Mouse (Mus musculus) myocyte (in vitro differentiated cells): ENCODE data around the gene Wnt5a. TPM values are rescaled to one million over a fixed set of nuclear protein-coding genes. Genes with fewer than 3 reads are reported as not detected.

Experiments
- H3K27me3 ChIP-seq: one replicate; pipeline ENCODE4 v1.6.1; 2011; ENCODE audit not compliant: control insufficient read depth, insufficient read depth, insufficient read length
- H3K36me3 ChIP-seq: one replicate; pipeline ENCODE4 v1.6.1; 2011; ENCODE audit not compliant: control insufficient read depth, insufficient read depth
- H3K4me2 ChIP-seq: one replicate; pipeline ENCODE4 v1.6.1; 2011; ENCODE audit warnings: low read depth, control low read depth
- H3K4me3 ChIP-seq: one replicate; pipeline ENCODE4 v1.5.1; 2011; ENCODE audit warnings: mild to moderate bottlenecking, control low read depth, moderate library complexity
- H3K79me2 ChIP-seq: one replicate; pipeline ENCODE4 v1.6.1; 2011; ENCODE audit not compliant: control insufficient read depth, insufficient read depth
- H3ac ChIP-seq: one replicate; pipeline ENCODE4 v1.6.1; 2011; ENCODE audit not compliant: control insufficient read depth, insufficient read length
- CEBPB ChIP-seq: IDR thresholded peaks from 2 replicates; pipeline ENCODE4 v1.6.1; 2011; ENCODE audit warnings: mild to moderate bottlenecking, moderate library complexity; ENCODE audit not compliant: poor library complexity, insufficient read depth, severe bottlenecking
- E2F4 ChIP-seq: IDR thresholded peaks from one replicate; pipeline ENCODE4 v1.6.1; 2011; ENCODE audit warnings: mild to moderate bottlenecking, control low read depth, moderate library complexity; ENCODE audit not compliant: insufficient read depth
- MAX ChIP-seq: IDR thresholded peaks from one replicate; pipeline ENCODE4 v1.6.1; 2011; ENCODE audit warnings: low read depth, mild to moderate bottlenecking, control low read depth
- MYOD1 ChIP-seq, 3 experiments: IDR thresholded peaks; one replicate each; pipeline ENCODE4 v1.6.1; 2011; ENCODE audit warnings: control low read depth in 2 of 3, low read depth in 2 of 3, mild to moderate bottlenecking in 2 of 3, moderate library complexity in 1 of 3; ENCODE audit not compliant: insufficient read length in 2 of 3, control insufficient read depth in 1 of 3
- MYOG ChIP-seq, 3 experiments: IDR thresholded peaks; one replicate each; pipeline ENCODE4 v1.6.1; 2011; ENCODE audit warnings: control low read depth in 2 of 3, low read depth in 2 of 3, mild to moderate bottlenecking in 2 of 3; ENCODE audit not compliant: insufficient read length in 2 of 3, control insufficient read depth in 1 of 3, insufficient read depth in 1 of 3
- POLR2A ChIP-seq: IDR thresholded peaks from one replicate; pipeline ENCODE4 v1.6.1; 2011; ENCODE audit warnings: low read depth, mild to moderate bottlenecking, control low read depth, moderate library complexity; ENCODE audit not compliant: insufficient read length
- POLR2AphosphoS2 ChIP-seq: IDR thresholded peaks from one replicate; pipeline ENCODE4 v1.6.1; 2011; ENCODE audit warnings: low read depth, control low read depth; ENCODE audit not compliant: insufficient read length
- REST ChIP-seq: IDR thresholded peaks from one replicate; pipeline ENCODE4 v1.6.1; 2011; ENCODE audit warnings: mild to moderate bottlenecking, control low read depth, moderate library complexity; ENCODE audit not compliant: insufficient read depth, insufficient read length
- SRF ChIP-seq: IDR thresholded peaks from one replicate; pipeline ENCODE4 v1.6.1; 2011; ENCODE audit warnings: low read depth; ENCODE audit not compliant: control insufficient read depth, insufficient read length
- TCF12 ChIP-seq: IDR thresholded peaks from one replicate; pipeline ENCODE4 v1.6.1; 2011; ENCODE audit warnings: mild to moderate bottlenecking, control low read depth; ENCODE audit not compliant: poor library complexity, insufficient read depth, severe bottlenecking
- TCF3 ChIP-seq: IDR thresholded peaks from one replicate; pipeline ENCODE4 v1.6.1; 2011; ENCODE audit warnings: low read depth, control low read depth; ENCODE audit not compliant: insufficient read length
- USF1 ChIP-seq: IDR thresholded peaks from one replicate; pipeline ENCODE4 v1.6.1; 2011; ENCODE audit warnings: low read depth, mild to moderate bottlenecking, control low read depth, moderate library complexity
- polyA plus RNA-seq: library from polyadenylated mRNA; unstranded; fragments of >200 nt; fragmentation: generic; extraction: Trizol; gene quantifications from one replicate; pipeline ENCODE4 v1.2.1, GENCODE M21; 2012; ENCODE audit warnings: missing spikeins

Wnt5a gene
- polyA plus RNA-seq, result 1.3 TPM

GRCm38 (mm10) chr14:28504101-28505050 is at the start of gene Wnt5a:
Gene Wnt5a, plus strand, starts transcription at chr14:28504750.
- Histone ChIP-seq H3K4me3 (peak within 1 kb of the TSS; percentile 20), H3K36me3 (no peaks in the 10 kb centered on the region), H3K27me3 (peaks cover 25% of the 10 kb centered on the region), H3K4me2 (peak within 1 kb of the TSS; percentile 56), H3K79me2 (no peaks in the 10 kb centered on the region), H3ac (no peak within 1 kb of the TSS)
- TF ChIP-seq MYOD1 (IDR thresholded peaks at IDR 0.05; ENCODE audit: control insufficient read depth in 1 of 3, insufficient read length in 2 of 3, low read depth in 2 of 3) (no peak), TCF12 (no peak), E2F4 (no peak), TCF3 (no peak), POLR2A (no peak), POLR2AphosphoS2 (no peak), SRF (no peak), REST (no peak)

- TF ChIP-seq TCF3 (no peak), SRF (no peak), POLR2AphosphoS2 (no peak), TCF12 (no peak), E2F4 (no peak), REST (no peak), MYOG (IDR thresholded peaks at IDR 0.05; ENCODE audit: control insufficient read depth in 1 of 3, insufficient read depth in 1 of 3, insufficient read length in 2 of 3, low read depth in 2 of 3) (no peak), MAX (no peak), MYOD1 (IDR thresholded peaks at IDR 0.05; ENCODE audit: control insufficient read depth in 1 of 3, insufficient read length in 2 of 3, low read depth in 2 of 3) (no peak), CEBPB (no peak), USF1 (no peak), POLR2A (no peak)
- no peaks in the 10 kb centered on the region for H3K79me2 ChIP-seq
- H3ac ChIP-seq, result no peak overlapping the region
- no peak overlapping the region for H3K4me3 ChIP-seq
- no peaks in the 10 kb centered on the region for H3K36me3 ChIP-seq
- H3K27me3 ChIP-seq, result no peaks in the 10 kb centered on the region
- no peak overlapping the region for H3K4me2 ChIP-seq
These were observed 48.0 kb upstream of the Wnt5a start for GRCm38 (mm10) chr14:28456372-28457076.

GRCm38 (mm10) chr14:28457428-28457827 is 47.1 kb upstream of the Wnt5a start:
- Histone ChIP-seq H3K27me3 (no peaks in the 10 kb centered on the region), H3K79me2 (no peaks in the 10 kb centered on the region), H3K36me3 (no peaks in the 10 kb centered on the region), H3K4me3 (no peak overlapping the region), H3K4me2 (no peak overlapping the region), H3ac (no peak overlapping the region)
- TF ChIP-seq MYOD1 (IDR thresholded peaks at IDR 0.05; ENCODE audit: control insufficient read depth in 1 of 3, insufficient read length in 2 of 3, low read depth in 2 of 3) (no peak), REST (no peak), MAX (no peak), MYOG (IDR thresholded peaks at IDR 0.05; ENCODE audit: control insufficient read depth in 1 of 3, insufficient read depth in 1 of 3, insufficient read length in 2 of 3, low read depth in 2 of 3) (no peak), TCF3 (no peak), E2F4 (no peak), USF1 (no peak), POLR2AphosphoS2 (no peak), POLR2A (no peak), TCF12 (no peak), SRF (no peak), CEBPB (no peak)

GRCm38 (mm10) chr14:28467956-28468355 is 36.6 kb upstream of the Wnt5a start:
- H3K79me2 ChIP-seq, result no peaks in the 10 kb centered on the region
- H3K4me3 ChIP-seq, result no peak overlapping the region
- TF ChIP-seq SRF (no peak), E2F4 (no peak), MYOG (IDR thresholded peaks at IDR 0.05; ENCODE audit: control insufficient read depth in 1 of 3, insufficient read depth in 1 of 3, insufficient read length in 2 of 3, low read depth in 2 of 3) (no peak), TCF12 (no peak), CEBPB (no peak), TCF3 (no peak), USF1 (no peak), MYOD1 (IDR thresholded peaks at IDR 0.05; ENCODE audit: control insufficient read depth in 1 of 3, insufficient read length in 2 of 3, low read depth in 2 of 3) (no peak), POLR2AphosphoS2 (no peak), REST (no peak), POLR2A (no peak), MAX (no peak)
- no peak overlapping the region for H3ac ChIP-seq
- no peaks in the 10 kb centered on the region for H3K27me3 ChIP-seq
- H3K4me2 ChIP-seq, result no peak overlapping the region
- H3K36me3 ChIP-seq, result no peaks in the 10 kb centered on the region
